Mouse (Mus musculus): Measurements from ENCODE around the gene Cr2. TPM values are rescaled to one million over a fixed set of nuclear protein-coding genes. Genes with fewer than 3 reads are reported as not detected.

Cr2 gene
- polyA plus RNA-seq, 1 experiment from 2014 or later, result 0.09 TPM

Other genes starting within 250 kb of the Cr2 start
- 70.4 and 85.1 TPM in 2 replicates for gene Cd34, start 237.9 kb downstream of the Cr2 start, polyA plus RNA-seq (2014; fragmentation: Nextera tagmentation; extraction: Ambion mirVana)
- gene Cd46, start 84.5 kb downstream of the Cr2 start, polyA plus RNA-seq (2014; fragmentation: Nextera tagmentation; extraction: Ambion mirVana), result 0.47 and 1.0 TPM in 2 replicates
- 57.1 and 63.6 TPM in 2 replicates for gene Cr1l, start 45.1 kb downstream of the Cr2 start, polyA plus RNA-seq (2014; fragmentation: Nextera tagmentation; extraction: Ambion mirVana)

All from heart, embryonic 11.5 days (tissue).